Mouse (Mus musculus) olfactory bulb, adult 2 months (tissue): ENCODE measurements around the gene As3mt.

Experiments used
- CTCF ChIP-seq: fragments of 200-500 bp; IDR thresholded peaks from 2 replicates; pipeline ENCODE4 v1.5.1; 2012; ENCODE audit warnings: low read depth, mild to moderate bottlenecking, low read length, moderate library complexity; ENCODE audit not compliant: insufficient read depth
- POLR2A ChIP-seq: fragments of 200-500 bp; IDR thresholded peaks from 2 replicates; pipeline ENCODE4 v1.6.1; 2012; ENCODE audit warnings: mild to moderate bottlenecking, low read depth, low read length, moderate library complexity; ENCODE audit not compliant: insufficient read depth

GRCm38 (mm10) chr19:46667300-46667699 lies 40.0 kb upstream of the As3mt start:
- no peak for TF ChIP-seq POLR2A
- TF ChIP-seq CTCF: no peak
